In genomic region chr1:186952381-186952780, GRCm38 (mm10) we compare ENCODE assay signal across 39 mouse cellular contexts. TPM values are rescaled to one million over a fixed set of nuclear protein-coding genes. Genes with fewer than 3 reads are reported as not detected.
"Had no signal": no experiment of that assay in that cellular context is flagged by ENCODE, and none has a peak within 500 bp of the region (broad histone marks: within the 10 kb centered on the region; RNA-seq: fewer than 3 reads in every experiment).

No protein-coding gene starts in this region.

- ATAC-seq: liver, embryonic 12.5 days; lung, postnatal 0 days; midbrain, embryonic 13.5 days; midbrain, embryonic 15.5 days; midbrain, embryonic 16.5 days had no signal

- DNase-seq: left cerebral cortex, postnatal 4 days; liver; liver, embryonic 13.5 days; lung, adult 18-20 months; lung, adult 2 months; lung, embryonic 14.5 days; lung, postnatal 10 days; lung, postnatal 14 days; lung, postnatal 36 days; lung, postnatal 4 days; midbrain, embryonic 14.5 days had no signal

- H3K4me3 ChIP-seq: left cerebral cortex, adult 2 months; limb, embryonic 10.5 days; limb, embryonic 12.5 days; limb, embryonic 13.5 days; limb, embryonic 15.5 days; liver, embryonic 12.5 days; liver, embryonic 13.5 days; liver, embryonic 15.5 days; lung, embryonic 15.5 days; megakaryocyte, embryonic 14.5 days; midbrain, embryonic 10.5 days; midbrain, embryonic 12.5 days; midbrain, embryonic 13.5 days; midbrain, embryonic 15.5 days; neural tube, embryonic 12.5 days had no signal

- H3K9me3 ChIP-seq: limb, embryonic 10.5 days; limb, embryonic 12.5 days; limb, embryonic 13.5 days; limb, embryonic 15.5 days; liver, embryonic 12.5 days; liver, embryonic 13.5 days; liver, embryonic 15.5 days; lung, embryonic 15.5 days; midbrain, embryonic 10.5 days; midbrain, embryonic 13.5 days; midbrain, embryonic 15.5 days; neural tube, embryonic 12.5 days had no signal

- H3K27me3 ChIP-seq: limb, embryonic 12.5 days; limb, embryonic 13.5 days; limb, embryonic 15.5 days; liver, embryonic 12.5 days; liver, embryonic 13.5 days; liver, embryonic 15.5 days; lung, embryonic 15.5 days; megakaryocyte, embryonic 14.5 days; midbrain, embryonic 12.5 days; midbrain, embryonic 13.5 days; midbrain, embryonic 15.5 days; neural tube, embryonic 12.5 days had no signal

- H3K9ac ChIP-seq: limb, embryonic 12.5 days; limb, embryonic 13.5 days; limb, embryonic 15.5 days; liver, embryonic 12.5 days; liver, embryonic 13.5 days; liver, embryonic 14.5 days; liver, embryonic 15.5 days; lung, embryonic 14.5 days; lung, embryonic 15.5 days; midbrain, embryonic 12.5 days; midbrain, embryonic 13.5 days; midbrain, embryonic 15.5 days; neural tube, embryonic 12.5 days had no signal

- H3K36me3 ChIP-seq: limb, embryonic 10.5 days; limb, embryonic 12.5 days; limb, embryonic 13.5 days; limb, embryonic 15.5 days; liver, embryonic 12.5 days; liver, embryonic 13.5 days; liver, embryonic 15.5 days; lung, embryonic 15.5 days; midbrain, embryonic 10.5 days; midbrain, embryonic 12.5 days; midbrain, embryonic 13.5 days; midbrain, embryonic 15.5 days; neural tube, embryonic 12.5 days had no signal

- H3K27ac ChIP-seq: left cerebral cortex, adult 2 months; limb, embryonic 10.5 days; limb, embryonic 12.5 days; limb, embryonic 13.5 days; limb, embryonic 15.5 days; liver, embryonic 12.5 days; liver, embryonic 13.5 days; liver, embryonic 14.5 days; liver, embryonic 15.5 days; lung, embryonic 15.5 days; macrophage; midbrain, embryonic 10.5 days; midbrain, embryonic 12.5 days; midbrain, embryonic 13.5 days; midbrain, embryonic 15.5 days; neural tube, embryonic 12.5 days had no signal

- H3K4me1 ChIP-seq: limb, embryonic 10.5 days; limb, embryonic 12.5 days; limb, embryonic 13.5 days; limb, embryonic 15.5 days; liver, embryonic 12.5 days; liver, embryonic 13.5 days; liver, embryonic 15.5 days; lung, embryonic 15.5 days; megakaryocyte, embryonic 14.5 days; midbrain, embryonic 12.5 days; midbrain, embryonic 13.5 days; midbrain, embryonic 15.5 days; neural tube, embryonic 12.5 days had no signal

- H3K4me2 ChIP-seq: limb, embryonic 12.5 days; limb, embryonic 13.5 days; limb, embryonic 15.5 days; liver, embryonic 11.5 days; liver, embryonic 12.5 days; liver, embryonic 13.5 days; liver, embryonic 15.5 days; lung, embryonic 14.5 days; lung, embryonic 15.5 days; midbrain, embryonic 11.5 days; midbrain, embryonic 12.5 days; midbrain, embryonic 13.5 days; midbrain, embryonic 15.5 days; neural tube, embryonic 12.5 days had no signal

RNA-seq across cellular contexts. Expression of gene D1Pas1, which starts 14.8 kb away (rescaled TPM):
- total RNA-seq: left cerebral cortex, adult 2 months; left cerebral cortex, postnatal 25 days; left cerebral cortex, postnatal 36 days; megakaryocyte progenitor cell, adult 5-6 weeks; megakaryocyte, adult 5-6 weeks; megakaryocyte-erythroid progenitor cell, adult 5-6 weeks; midbrain, postnatal 0 days had no signal
- polyA plus RNA-seq: liver, embryonic 12.5 days; liver, embryonic 13.5 days; liver, embryonic 14.5 days; liver, embryonic 15.5 days; liver, embryonic 16.5 days; lung, adult 2 months; lung, embryonic 14.5 days; lung, embryonic 15.5 days; lung, postnatal 0 days; macrophage; midbrain, embryonic 15.5 days; neural tube, embryonic 11.5 days had no signal
